Mouse (Mus musculus) heart, embryonic 16.5 days (tissue): Measurements from ENCODE around the gene Tmem270. TPM values are rescaled to one million over a fixed set of nuclear protein-coding genes. Genes with fewer than 3 reads are reported as not detected.

Experiments
- ATAC-seq: fragments of 200-750 bp; cut with Nextera tagmentation; replicated peaks from 2 replicates; pipeline ENCODE4 v1.8.0; 2017; ENCODE audit warnings: moderate number of reproducible peaks; ENCODE audit not compliant: insufficient read depth, low FRiP score; ENCODE audit errors: extremely low read depth
- H3K27ac ChIP-seq: fragments of 300-500 bp; sonication (generic); 2 replicates; pipeline ENCODE4 v1.5.1; 2014; ENCODE audit warnings: mild to moderate bottlenecking, low read length, control low read depth, moderate library complexity
- H3K27me3 ChIP-seq: fragments of 300-500 bp; sonication (generic); 2 replicates; pipeline ENCODE4 v1.6.1; 2014; ENCODE audit warnings: low read length, mixed read lengths; ENCODE audit not compliant: control insufficient read depth, insufficient read depth
- H3K36me3 ChIP-seq: fragments of 300-500 bp; sonication (generic); 2 replicates; pipeline ENCODE4 v1.6.1; 2014; ENCODE audit not compliant: control insufficient read depth, insufficient read depth
- H3K4me1 ChIP-seq: fragments of 300-500 bp; sonication (generic); 2 replicates; pipeline ENCODE4 v1.6.1; 2014; ENCODE audit warnings: low read length, mixed read lengths; ENCODE audit not compliant: control insufficient read depth, insufficient read depth
- H3K4me2 ChIP-seq: fragments of 300-500 bp; sonication (generic); 2 replicates; pipeline ENCODE4 v1.6.1; 2014; ENCODE audit warnings: low read depth, mild to moderate bottlenecking, control low read depth, low read length
- H3K4me3 ChIP-seq: fragments of 300-500 bp; sonication (generic); 2 replicates; pipeline ENCODE4 v1.5.1; 2014; ENCODE audit warnings: mild to moderate bottlenecking, control low read depth, low read length
- H3K9ac ChIP-seq: fragments of 300-500 bp; sonication (generic); 2 replicates; pipeline ENCODE4 v1.6.1; 2014; ENCODE audit warnings: low read length, control low read depth
- H3K9me3 ChIP-seq: fragments of 300-500 bp; sonication (generic); replicated peaks from 2 replicates; pipeline ENCODE4 v1.6.1; 2016; ENCODE audit warnings: low read length; ENCODE audit not compliant: control insufficient read depth
- WGBS: fragments of 180-500 bp; shearing (Covaris S2); extraction: QIAGEN DNeasy Blood & Tissue Kit; methylation state at CpG from one replicate; pipeline ENCODE4 v1.1.7; 2014; 5-methylcytosine and 5-hydroxymethylcytosine counted together
- polyA plus RNA-seq: library from polyadenylated mRNA; unstranded; fragments of >200 nt; fragmentation: Nextera tagmentation; extraction: Ambion mirVana; gene quantifications from 2 replicates; pipeline ENCODE4 v1.2.1, GENCODE M21; 2015

The Tmem270 gene
- polyA plus RNA-seq, 1 experiment from 2014 or later = not detected

DNA sequence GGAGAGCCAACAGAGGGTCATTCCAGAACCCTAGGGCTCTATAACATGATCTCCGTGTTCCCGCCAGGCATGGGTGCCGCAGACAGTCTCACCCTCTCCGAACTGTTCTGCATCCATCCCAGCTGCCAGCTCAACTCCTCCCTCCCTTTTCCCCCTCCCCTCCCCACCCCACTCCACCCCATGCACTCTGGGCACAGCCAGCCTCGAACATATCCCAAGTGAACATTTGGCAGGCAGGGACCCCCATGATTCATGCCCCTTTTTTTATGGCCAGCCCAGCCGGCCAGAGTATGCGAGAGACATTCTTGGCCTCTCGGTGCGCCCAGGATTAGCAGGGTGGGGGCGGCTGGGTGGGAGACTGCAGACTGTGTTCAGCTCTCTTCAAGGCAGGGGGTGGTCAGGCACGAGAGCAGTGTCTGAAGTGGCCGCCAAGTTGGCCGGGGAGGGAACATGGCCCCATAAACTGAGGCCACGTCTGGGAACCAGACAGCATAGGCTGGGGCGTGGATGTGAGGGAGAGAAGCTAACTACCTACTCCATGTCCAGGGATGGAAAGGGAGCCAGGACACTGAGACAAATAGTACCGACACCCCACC lies 44.5 kb downstream of the Tmem270 start:
- no peak for ATAC-seq
- no peak overlapping the region for H3K9ac ChIP-seq
- no peaks in the 10 kb centered on the region for H3K36me3 ChIP-seq
- H3K9me3 ChIP-seq = no peaks in the 10 kb centered on the region
- WGBS = 60% methylated on average over 16 of the region's 16 CpGs
- H3K4me1 ChIP-seq = peaks cover 8% of the 10 kb centered on the region
- H3K4me2 ChIP-seq = no peak overlapping the region
- peaks cover 2% of the 10 kb centered on the region; the same call in 1 of the 2 replicates for H3K27me3 ChIP-seq
- H3K4me3 ChIP-seq = no peak overlapping the region
- H3K27ac ChIP-seq = no peak overlapping the region

DNA sequence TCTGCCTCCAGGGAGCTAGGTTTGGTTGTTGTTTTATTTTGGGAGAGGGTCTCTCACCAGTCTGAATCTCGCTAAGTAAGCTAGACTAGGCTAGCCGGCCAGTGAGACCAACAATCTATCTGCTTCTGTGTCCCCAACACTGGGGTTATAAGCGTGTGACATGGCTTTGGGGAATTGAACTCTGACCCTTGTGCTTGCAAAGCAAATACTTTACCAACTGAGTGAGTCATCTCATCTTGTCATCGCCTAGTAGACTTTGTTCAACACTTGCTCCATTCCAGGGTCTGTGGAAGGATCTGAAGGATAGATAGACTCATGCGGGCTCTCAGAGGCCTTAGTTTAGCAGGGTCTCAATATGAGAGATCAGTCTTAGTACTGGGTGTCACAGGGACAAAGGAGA lies 47.3 kb downstream of the Tmem270 start:
- no peak overlapping the region for H3K4me2 ChIP-seq
- no peak overlapping the region for H3K9ac ChIP-seq
- H3K27ac ChIP-seq = no peak overlapping the region
- H3K36me3 ChIP-seq = no peaks in the 10 kb centered on the region
- 72% methylated on average over 5 of the region's 5 CpGs for WGBS
- no peak for ATAC-seq
- no peaks in the 10 kb centered on the region for H3K4me1 ChIP-seq
- H3K9me3 ChIP-seq = no peaks in the 10 kb centered on the region
- H3K27me3 ChIP-seq = no peaks in the 10 kb centered on the region
- H3K4me3 ChIP-seq = no peak overlapping the region

DNA sequence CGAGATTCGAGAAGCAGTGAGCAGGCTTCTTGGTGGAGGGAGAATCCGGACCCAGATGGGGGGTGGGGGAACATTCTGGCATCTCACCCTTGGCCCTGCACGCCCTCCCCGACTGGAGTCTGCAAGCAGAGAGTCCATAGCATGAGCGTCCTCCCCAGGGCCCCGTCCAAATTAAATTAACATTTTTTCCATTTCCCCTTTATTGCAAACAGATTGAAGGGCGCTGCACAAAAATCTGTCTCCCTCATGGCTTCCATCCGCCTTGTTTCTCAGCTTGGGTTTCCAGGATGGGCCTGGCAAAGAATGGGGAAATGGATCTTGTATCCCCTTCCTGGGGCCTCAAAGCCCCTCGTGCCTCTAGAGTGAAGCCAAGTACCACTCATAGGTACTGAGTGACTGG lies 48.2 kb downstream of the Tmem270 start:
- H3K4me3 ChIP-seq = no peak overlapping the region
- H3K4me2 ChIP-seq = no peak overlapping the region
- H3K36me3 ChIP-seq = no peaks in the 10 kb centered on the region
- H3K4me1 ChIP-seq = no peaks in the 10 kb centered on the region
- WGBS = 77% methylated on average over 10 of the region's 10 CpGs
- no peak overlapping the region for H3K27ac ChIP-seq
- no peaks in the 10 kb centered on the region for H3K9me3 ChIP-seq
- H3K9ac ChIP-seq = no peak overlapping the region
- ATAC-seq = no peak
- H3K27me3 ChIP-seq = no peaks in the 10 kb centered on the region

DNA sequence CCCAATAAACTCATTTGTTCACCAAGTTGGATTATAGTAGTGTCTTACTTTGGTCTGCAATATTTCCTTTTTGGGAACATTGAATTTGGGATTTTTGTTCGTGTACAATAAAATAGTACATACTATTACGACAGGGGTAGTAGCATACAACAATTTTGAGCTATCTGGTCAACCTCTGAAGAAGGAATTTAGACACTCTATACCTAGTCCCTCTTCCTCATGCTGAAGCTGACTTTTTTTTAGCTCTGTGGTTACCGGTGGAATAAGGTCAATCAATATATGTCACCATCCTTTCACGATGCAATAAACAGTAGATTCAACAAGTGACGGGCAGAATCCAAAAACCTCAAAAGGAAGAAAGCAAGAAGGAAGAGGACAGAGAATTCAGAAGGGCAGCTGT lies 53.7 kb downstream of the Tmem270 start:
- WGBS = 82% methylated on average over 5 of the region's 5 CpGs
- H3K27me3 ChIP-seq = no peaks in the 10 kb centered on the region
- H3K36me3 ChIP-seq = no peaks in the 10 kb centered on the region
- H3K4me1 ChIP-seq = no peaks in the 10 kb centered on the region
- no peak for ATAC-seq
- no peak overlapping the region for H3K4me3 ChIP-seq
- no peak overlapping the region for H3K9ac ChIP-seq
- H3K9me3 ChIP-seq = no peaks in the 10 kb centered on the region
- H3K27ac ChIP-seq = no peak overlapping the region
- H3K4me2 ChIP-seq = no peak overlapping the region

Other genes starting within 250 kb of the Tmem270 start
- gene Limk1, start 218.1 kb downstream of the Tmem270 start, polyA plus RNA-seq = 4.6 and 5.1 TPM in 2 replicates
- gene Eln, start 159.4 kb downstream of the Tmem270 start, polyA plus RNA-seq = 285 and 435 TPM in 2 replicates
- 0.70 and 0.84 TPM in 2 replicates for gene Cldn13, start 8.8 kb upstream of the Tmem270 start, polyA plus RNA-seq
- gene Mettl27, start 25.6 kb upstream of the Tmem270 start, polyA plus RNA-seq = 9.1 and 10.5 TPM in 2 replicates
- gene Cldn4, start 40.2 kb upstream of the Tmem270 start, polyA plus RNA-seq = 3.1 TPM in 2 replicates
- 8.0 and 32.8 TPM in 2 replicates for gene Cldn3, start 79.5 kb upstream of the Tmem270 start, polyA plus RNA-seq
- gene Abhd11, start 102.4 kb upstream of the Tmem270 start, polyA plus RNA-seq = 74.5 and 78.6 TPM in 2 replicates
- 6.0 and 7.4 TPM in 2 replicates for gene Stx1a, start 116.7 kb upstream of the Tmem270 start, polyA plus RNA-seq
- 28.8 and 30.9 TPM in 2 replicates for gene Dnajc30, start 157.5 kb upstream of the Tmem270 start, polyA plus RNA-seq
- 59.7 and 70.4 TPM in 2 replicates for gene Bud23, start 158.2 kb upstream of the Tmem270 start, polyA plus RNA-seq
- 1.8 and 2.4 TPM in 2 replicates for gene Vps37d, start 171.5 kb upstream of the Tmem270 start, polyA plus RNA-seq
- 2.2 and 2.4 TPM in 2 replicates for gene Mlxipl, start 183.2 kb upstream of the Tmem270 start, polyA plus RNA-seq
- 18.9 and 20.3 TPM in 2 replicates for gene Tbl2, start 242.9 kb upstream of the Tmem270 start, polyA plus RNA-seq